Mouse (Mus musculus) liver, embryonic 14.5 days (tissue): ENCODE measurements at regions not wholly inside any gene's neighbourhood (a gene's known extent, or its start where the extent isn't known, plus 50 kb on each side); places are given as distances from the start of the nearest gene placed in this dataset.

Experiments used
- ATAC-seq: fragments of 200-750 bp; cut with Nextera tagmentation; 2 replicates; pipeline ENCODE4 v1.8.0; 2017; ENCODE audit warnings: moderate number of reproducible peaks, mild to moderate bottlenecking, moderate library complexity; ENCODE audit not compliant: insufficient read depth
- DNase-seq, 3 experiments: peaks; one replicate each; pipeline ENCODE4 v3.0.0-alpha.2; 2012 to 2013; ENCODE audit warnings: low read depth in 3 of 3, low spot score in 3 of 3
- H3K27ac ChIP-seq: fragments of 300-500 bp; sonication (generic); 2 replicates; pipeline ENCODE4 v1.5.1; 2014; ENCODE audit warnings: moderate library complexity, mild to moderate bottlenecking, control low read depth, inconsistent platforms
- H3K27me3 ChIP-seq: fragments of 300-500 bp; sonication (generic); 2 replicates; pipeline ENCODE4 v1.6.1; 2014; ENCODE audit warnings: mild to moderate bottlenecking, low read length, moderate library complexity; ENCODE audit not compliant: control insufficient read depth, insufficient read depth
- H3K36me3 ChIP-seq: fragments of 300-500 bp; sonication (generic); replicated peaks from 2 replicates; pipeline ENCODE4 v1.6.1; 2014; ENCODE audit warnings: low read depth; ENCODE audit not compliant: control insufficient read depth, insufficient read depth
- H3K4me1 ChIP-seq, 2 experiments: fragments of 200-500 bp in 1 of 2; fragments of 300-500 bp in 1 of 2; sonication (generic) in 1 of 2; replicated peaks; 2 replicates each; pipeline ENCODE4 v1.6.1; 2012 to 2014; ENCODE audit warnings: antibody characterized with exemption in 1 of 2, inconsistent platforms in 1 of 2, low read length in 1 of 2; ENCODE audit not compliant: control insufficient read depth in 2 of 2, insufficient read depth in 2 of 2
- H3K4me2 ChIP-seq: fragments of 300-500 bp; sonication (generic); 2 replicates; pipeline ENCODE4 v1.6.1; 2014; ENCODE audit warnings: low read depth, mild to moderate bottlenecking, control low read depth, moderate library complexity
- H3K4me3 ChIP-seq, 2 experiments: fragments of 200-500 bp in 1 of 2; fragments of 300-500 bp in 1 of 2; sonication (generic) in 1 of 2; 2 replicates each; pipeline ENCODE4 v1.5.1; 2012 to 2014; ENCODE audit warnings: low read depth in 2 of 2, low read length in 2 of 2, mild to moderate bottlenecking in 2 of 2, control low read depth in 1 of 2, inconsistent platforms in 1 of 2, moderate library complexity in 1 of 2; ENCODE audit not compliant: insufficient read depth in 1 of 2
- H3K9ac ChIP-seq: fragments of 300-500 bp; sonication (generic); replicated peaks from 2 replicates; pipeline ENCODE4 v1.6.1; 2014; ENCODE audit warnings: mild to moderate bottlenecking, control low read depth, moderate library complexity
- H3K9me3 ChIP-seq: fragments of 300-500 bp; sonication (generic); 2 replicates; pipeline ENCODE4 v1.6.1; 2016; ENCODE audit warnings: low read length, mixed read lengths; ENCODE audit not compliant: control insufficient read depth
- CTCF ChIP-seq: IDR thresholded peaks from 2 replicates; pipeline ENCODE4 v1.5.1; 2016; ENCODE audit warnings: antibody characterized with exemption, low read depth, control low read depth
- EP300 ChIP-seq: IDR thresholded peaks from 2 replicates; pipeline ENCODE4 v1.6.1; 2016; ENCODE audit warnings: antibody characterized with exemption, low read depth
- whole genome bisulfite sequencing: fragments of 180-500 bp; shearing (Covaris S2); extraction: QIAGEN DNeasy Blood & Tissue Kit; methylation state at CpG from one replicate; pipeline ENCODE4 v1.1.7; 2014; ENCODE audit not compliant: insufficient replicate concordance; 5-methylcytosine and 5-hydroxymethylcytosine counted together

DNA sequence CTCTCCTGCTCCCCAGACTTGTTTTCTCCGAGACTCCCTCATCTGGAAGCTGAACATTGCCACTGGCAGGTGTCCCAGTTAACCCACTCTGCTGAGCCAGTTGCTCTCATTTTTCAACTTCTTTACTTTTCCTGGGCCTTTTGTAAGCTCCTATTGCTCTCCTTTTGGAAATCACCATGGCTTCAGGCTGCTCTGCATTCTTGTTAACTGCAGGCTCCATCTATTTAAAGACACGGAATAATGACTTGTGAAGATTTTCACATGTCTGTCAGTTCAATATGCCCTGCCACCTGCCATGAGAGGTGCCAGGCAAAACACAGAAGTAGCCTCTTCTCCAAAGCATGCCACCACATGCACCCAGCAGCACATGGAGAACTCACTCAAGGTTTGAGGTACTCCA lies 1009.9 kb downstream of the Car8 start:
- H3K9ac ChIP-seq: no peak overlapping the region
- no peak overlapping the region for H3K4me2 ChIP-seq
- no peaks in the 10 kb centered on the region for H3K4me1 ChIP-seq
- TF ChIP-seq CTCF (no peak), EP300 (no peak)
- ATAC-seq (no peak), DNase-seq (no peak)
- WGBS: 57% methylated on average over 2 of the region's 2 CpGs
- H3K36me3 ChIP-seq: no peaks in the 10 kb centered on the region
- no peaks in the 10 kb centered on the region for H3K9me3 ChIP-seq
- H3K4me3 ChIP-seq: no peak overlapping the region
- H3K27me3 ChIP-seq: no peaks in the 10 kb centered on the region
- no peak overlapping the region for H3K27ac ChIP-seq

DNA sequence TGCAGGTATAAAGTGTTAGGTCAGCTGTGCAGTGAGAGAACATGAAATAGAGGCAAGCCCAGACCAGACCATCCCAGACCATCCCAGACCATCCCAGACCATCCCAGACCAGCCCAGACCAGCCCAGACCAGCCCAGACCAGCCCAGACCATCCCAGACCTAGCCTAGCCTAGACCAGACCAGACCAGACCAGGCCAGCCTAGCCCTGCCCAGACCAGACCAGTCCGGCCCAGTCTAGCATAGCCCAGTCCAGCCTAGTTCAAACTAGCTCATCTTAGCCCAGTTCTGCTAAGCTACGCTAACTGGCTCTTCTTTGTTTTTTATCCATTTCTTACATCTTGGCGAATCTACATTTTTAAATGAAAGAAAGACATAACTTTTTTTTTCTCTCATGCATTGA lies 1015.9 kb downstream of the Car8 start:
- H3K36me3 ChIP-seq: no peaks in the 10 kb centered on the region
- no peak for TF ChIP-seq EP300
- no peak for TF ChIP-seq CTCF
- DNase-seq: no peak
- H3K9me3 ChIP-seq: no peaks in the 10 kb centered on the region
- no peak overlapping the region for H3K27ac ChIP-seq
- ATAC-seq: no peak
- 73% methylated on average over 3 of the region's 3 CpGs for WGBS
- H3K4me3 ChIP-seq: no peak overlapping the region
- H3K27me3 ChIP-seq: no peaks in the 10 kb centered on the region
- H3K9ac ChIP-seq: no peak overlapping the region
- no peak overlapping the region for H3K4me2 ChIP-seq
- no peaks in the 10 kb centered on the region for H3K4me1 ChIP-seq

- TF ChIP-seq EP300 (no peak), CTCF (no peak)
- H3K4me2 ChIP-seq: no peak overlapping the region
- H3K4me1 ChIP-seq: no peaks in the 10 kb centered on the region
- no peaks in the 10 kb centered on the region for H3K9me3 ChIP-seq
- DNase-seq (no peak), ATAC-seq (no peak)
- H3K9ac ChIP-seq: no peak overlapping the region
- no peak overlapping the region for H3K27ac ChIP-seq
- no peaks in the 10 kb centered on the region for H3K27me3 ChIP-seq
- no peaks in the 10 kb centered on the region for H3K36me3 ChIP-seq
- H3K4me3 ChIP-seq: no peak overlapping the region
Observed at GRCm38 (mm10) chr4:7220426-7220825, 1018.4 kb downstream of the Car8 start.

DNA sequence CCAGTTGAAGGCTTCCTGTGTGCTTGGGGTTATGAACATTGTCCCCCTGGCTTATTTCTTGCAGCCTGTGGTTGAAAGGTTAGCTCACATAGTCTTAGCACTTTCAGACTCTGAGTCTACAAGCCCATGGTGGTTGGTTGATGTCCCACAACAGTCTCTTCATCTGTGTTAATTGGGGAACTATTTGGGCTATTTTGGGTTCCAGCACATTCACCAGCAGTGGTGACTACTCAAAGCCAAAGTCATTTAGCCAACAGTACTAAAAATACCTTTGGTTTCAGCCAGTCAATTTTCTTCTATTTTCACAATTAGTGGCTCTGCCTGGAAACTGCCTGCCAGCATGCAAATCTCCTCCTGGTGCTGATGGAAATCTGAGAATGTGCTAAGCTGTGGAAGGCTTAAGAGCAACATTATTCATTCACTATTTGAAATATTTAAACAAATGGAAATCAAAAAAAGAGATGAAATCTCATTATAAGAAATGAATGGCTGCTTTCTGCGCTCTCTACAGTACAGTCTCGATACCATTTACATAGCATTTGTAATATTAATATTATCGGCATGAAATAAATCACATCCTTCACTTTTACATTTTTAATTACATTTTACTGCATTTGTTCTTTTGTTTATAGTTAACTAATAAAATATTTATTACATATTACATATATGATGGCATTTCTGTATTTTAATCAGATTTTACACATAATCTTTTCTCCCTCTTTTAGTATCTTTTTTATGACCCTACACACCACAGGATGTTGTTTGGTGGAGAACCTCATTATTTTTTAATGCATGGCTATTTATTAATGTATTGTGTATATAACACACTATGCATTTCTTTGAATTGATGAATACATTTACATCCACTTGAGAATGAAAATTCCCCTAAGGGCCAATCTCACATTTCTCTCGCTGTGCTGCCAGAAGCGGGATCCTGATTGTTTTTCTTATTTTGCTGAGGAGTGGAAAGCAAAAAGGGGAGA lies 1023.5 kb downstream of the Car8 start:
- H3K4me1 ChIP-seq: no peaks in the 10 kb centered on the region
- H3K36me3 ChIP-seq: no peaks in the 10 kb centered on the region
- DNase-seq: no peak
- WGBS: 73% methylated on average over 5 of the region's 5 CpGs
- no peak overlapping the region for H3K4me3 ChIP-seq
- H3K27ac ChIP-seq: no peak overlapping the region
- H3K9ac ChIP-seq: no peak overlapping the region
- no peaks in the 10 kb centered on the region for H3K27me3 ChIP-seq
- TF ChIP-seq CTCF (no peak), EP300 (no peak)
- no peak for ATAC-seq
- no peaks in the 10 kb centered on the region for H3K9me3 ChIP-seq
- H3K4me2 ChIP-seq: no peak overlapping the region

- H3K9ac ChIP-seq: no peak overlapping the region
- 30% methylated on average over 1 of the region's 1 CpGs for WGBS
- no peak overlapping the region for H3K27ac ChIP-seq
- no peak for DNase-seq
- H3K4me3 ChIP-seq: no peak overlapping the region
- H3K4me1 ChIP-seq: no peaks in the 10 kb centered on the region
- H3K36me3 ChIP-seq: no peaks in the 10 kb centered on the region
- no peaks in the 10 kb centered on the region for H3K9me3 ChIP-seq
- H3K27me3 ChIP-seq: no peaks in the 10 kb centered on the region
- TF ChIP-seq EP300 (no peak), CTCF (no peak)
- no peak overlapping the region for H3K4me2 ChIP-seq
- no peak for ATAC-seq
Observed at GRCm38 (mm10) chr4:7206987-7207386, 1031.9 kb downstream of the Car8 start.
